Mouse (Mus musculus) midbrain, embryonic 14.5 days (tissue): Measurements from ENCODE around the gene Fhit. TPM values are rescaled to one million over a fixed set of nuclear protein-coding genes. Genes with fewer than 3 reads are reported as not detected.

Experiments used
- ATAC-seq: fragments of 200-750 bp; cut with Nextera tagmentation; 2 replicates; pipeline ENCODE4 v1.8.0; 2017; ENCODE audit warnings: moderate number of reproducible peaks, moderate library complexity; ENCODE audit not compliant: low FRiP score, low TSS enrichment
- DNase-seq: peaks from one replicate; pipeline ENCODE4 v3.0.0-alpha.2; 2015
- H3K27ac ChIP-seq: fragments of 300-500 bp; sonication (generic); replicated peaks from 2 replicates; pipeline ENCODE4 v1.5.1; 2014; ENCODE audit warnings: mild to moderate bottlenecking, low read depth, low read length, moderate library complexity
- H3K27me3 ChIP-seq: fragments of 300-500 bp; sonication (generic); 2 replicates; pipeline ENCODE4 v1.6.1; 2014; ENCODE audit warnings: low read length, control low read depth, mixed read lengths; ENCODE audit not compliant: control insufficient read depth, insufficient read depth
- H3K36me3 ChIP-seq: fragments of 300-500 bp; sonication (generic); 2 replicates; pipeline ENCODE4 v1.6.1; 2014; ENCODE audit warnings: low read length, control low read depth; ENCODE audit not compliant: control insufficient read depth, insufficient read depth
- H3K4me1 ChIP-seq: fragments of 300-500 bp; sonication (generic); 2 replicates; pipeline ENCODE4 v1.6.1; 2014; ENCODE audit warnings: mild to moderate bottlenecking, antibody characterized with exemption, low read length, control low read depth; ENCODE audit not compliant: control insufficient read depth, insufficient read depth
- H3K4me2 ChIP-seq: fragments of 300-500 bp; sonication (generic); 2 replicates; pipeline ENCODE4 v1.6.1; 2014; ENCODE audit warnings: mild to moderate bottlenecking, low read length, moderate library complexity
- H3K4me3 ChIP-seq: fragments of 300-500 bp; sonication (generic); replicated peaks from 2 replicates; pipeline ENCODE4 v1.5.1; 2014; ENCODE audit warnings: low read depth, low read length
- H3K9ac ChIP-seq: fragments of 300-500 bp; sonication (generic); replicated peaks from 2 replicates; pipeline ENCODE4 v1.6.1; 2014; ENCODE audit warnings: mild to moderate bottlenecking, low read length, moderate library complexity
- H3K9me3 ChIP-seq: fragments of 300-500 bp; sonication (generic); 2 replicates; pipeline ENCODE4 v1.6.1; 2016; ENCODE audit warnings: low read length, control low read depth, mixed read lengths; ENCODE audit not compliant: control insufficient read depth
- WGBS: fragments of 180-500 bp; shearing (Covaris S2); extraction: QIAGEN DNeasy Blood & Tissue Kit; methylation state at CpG from one replicate; pipeline ENCODE4 v1.1.7; 2014; 5-methylcytosine and 5-hydroxymethylcytosine counted together
- polyA plus RNA-seq: library from polyadenylated mRNA; unstranded; fragments of >200 nt; fragmentation: Nextera tagmentation; extraction: Ambion mirVana; gene quantifications from 2 replicates; pipeline ENCODE4 v1.2.1, GENCODE M21; 2014

The Fhit gene
- polyA plus RNA-seq, 1 experiment from 2014 or later: 10.6 TPM

- DNase-seq: no peak
- H3K4me1 ChIP-seq: no peaks in the 10 kb centered on the region
- no peaks in the 10 kb centered on the region for H3K27me3 ChIP-seq
- no peaks in the 10 kb centered on the region for H3K36me3 ChIP-seq
- H3K4me2 ChIP-seq: no peak overlapping the region
- H3K9me3 ChIP-seq: no peaks in the 10 kb centered on the region
- H3K4me3 ChIP-seq: no peak overlapping the region
- no peak overlapping the region for H3K27ac ChIP-seq
- H3K9ac ChIP-seq: no peak overlapping the region
- no peak for ATAC-seq
- 82% methylated on average over 2 of the region's 2 CpGs for WGBS
Observed at GRCm38 (mm10) chr14:10432502-10432901, 729.3 kb downstream of the Fhit start.

GRCm38 (mm10) chr14:10430396-10431000, 731.3 kb downstream of the Fhit start:
- WGBS: 93% methylated on average over 3 of the region's 3 CpGs
- H3K27me3 ChIP-seq: no peaks in the 10 kb centered on the region
- H3K4me3 ChIP-seq: no peak overlapping the region
- no peaks in the 10 kb centered on the region for H3K9me3 ChIP-seq
- H3K36me3 ChIP-seq: no peaks in the 10 kb centered on the region
- DNase-seq (no peak), ATAC-seq (no peak)
- H3K27ac ChIP-seq: no peak overlapping the region
- no peaks in the 10 kb centered on the region for H3K4me1 ChIP-seq
- no peak overlapping the region for H3K9ac ChIP-seq
- no peak overlapping the region for H3K4me2 ChIP-seq

GRCm38 (mm10) chr14:10423499-10423898, 738.3 kb downstream of the Fhit start:
- 14% methylated on average over 3 of the region's 3 CpGs for WGBS
- H3K4me2 ChIP-seq: no peak overlapping the region
- ATAC-seq: no peak
- no peak overlapping the region for H3K9ac ChIP-seq
- no peaks in the 10 kb centered on the region for H3K27me3 ChIP-seq
- no peaks in the 10 kb centered on the region for H3K36me3 ChIP-seq
- no peaks in the 10 kb centered on the region for H3K9me3 ChIP-seq
- H3K27ac ChIP-seq: no peak overlapping the region
- H3K4me1 ChIP-seq: no peaks in the 10 kb centered on the region
- no peak for DNase-seq
- no peak overlapping the region for H3K4me3 ChIP-seq

- Histone ChIP-seq H3K9me3 (no peaks in the 10 kb centered on the region), H3K4me3 (no peak overlapping the region), H3K4me2 (no peak overlapping the region), H3K9ac (no peak overlapping the region), H3K27me3 (no peaks in the 10 kb centered on the region), H3K4me1 (no peaks in the 10 kb centered on the region), H3K36me3 (no peaks in the 10 kb centered on the region), H3K27ac (no peak overlapping the region)
- 71% methylated on average over 1 of the region's 1 CpGs for WGBS
- ATAC-seq: no peak
- no peak for DNase-seq
Observed at GRCm38 (mm10) chr14:10422261-10422660, 739.6 kb downstream of the Fhit start.

- no peaks in the 10 kb centered on the region for H3K27me3 ChIP-seq
- H3K27ac ChIP-seq: no peak overlapping the region
- H3K36me3 ChIP-seq: no peaks in the 10 kb centered on the region
- H3K4me1 ChIP-seq: no peaks in the 10 kb centered on the region
- ATAC-seq (no peak), DNase-seq (peak; percentile 9)
- WGBS: 69% methylated on average over 5 of the region's 5 CpGs
- H3K4me2 ChIP-seq: no peak overlapping the region
- no peaks in the 10 kb centered on the region for H3K9me3 ChIP-seq
- no peak overlapping the region for H3K9ac ChIP-seq
- no peak overlapping the region for H3K4me3 ChIP-seq
Observed at GRCm38 (mm10) chr14:10415068-10415467, 746.8 kb downstream of the Fhit start.

- Histone ChIP-seq H3K9ac (no peak overlapping the region), H3K4me3 (no peak overlapping the region), H3K4me1 (no peaks in the 10 kb centered on the region), H3K9me3 (no peaks in the 10 kb centered on the region), H3K27ac (no peak overlapping the region), H3K36me3 (no peaks in the 10 kb centered on the region), H3K4me2 (no peak overlapping the region), H3K27me3 (no peaks in the 10 kb centered on the region)
- WGBS: 95% methylated on average over 3 of the region's 3 CpGs
- no peak for DNase-seq
- no peak for ATAC-seq
Observed at GRCm38 (mm10) chr14:10409306-10409962, 752.4 kb downstream of the Fhit start.

GRCm38 (mm10) chr14:10405346-10405745, 756.5 kb downstream of the Fhit start:
- no peak for DNase-seq
- Histone ChIP-seq H3K27me3 (no peaks in the 10 kb centered on the region), H3K9me3 (no peaks in the 10 kb centered on the region), H3K36me3 (no peaks in the 10 kb centered on the region), H3K9ac (no peak overlapping the region), H3K27ac (no peak overlapping the region), H3K4me3 (no peak overlapping the region), H3K4me2 (no peak overlapping the region), H3K4me1 (no peaks in the 10 kb centered on the region)
- ATAC-seq: no peak
- WGBS: 80% methylated on average over 1 of the region's 1 CpGs

- H3K27me3 ChIP-seq: no peaks in the 10 kb centered on the region
- ATAC-seq: no peak
- WGBS: 72% methylated on average over 5 of the region's 5 CpGs
- peak; percentile 8 for DNase-seq
- no peak overlapping the region for H3K27ac ChIP-seq
- no peaks in the 10 kb centered on the region for H3K9me3 ChIP-seq
- H3K9ac ChIP-seq: no peak overlapping the region
- H3K4me3 ChIP-seq: no peak overlapping the region
- no peak overlapping the region for H3K4me2 ChIP-seq
- H3K4me1 ChIP-seq: no peaks in the 10 kb centered on the region
- H3K36me3 ChIP-seq: no peaks in the 10 kb centered on the region
Observed at GRCm38 (mm10) chr14:10367783-10368680, 793.8 kb downstream of the Fhit start.
